Mouse (Mus musculus): Measurements from ENCODE around the gene Cenpt. TPM values are rescaled to one million over a fixed set of nuclear protein-coding genes. Genes with fewer than 3 reads are reported as not detected.

Gene Cenpt
- 52.7 and 63.8 TPM in 2 replicates for polyA plus RNA-seq (2015; fragmentation: Nextera tagmentation; extraction: Ambion mirVana)

- H3K4me1 ChIP-seq (replicated peaks): peaks cover 40% of the 10 kb centered on the region
- no peak within 1 kb of the TSS for H3K9ac ChIP-seq
- H3K4me2 ChIP-seq: peak within 1 kb of the TSS; percentile 72; the same call in 1 of the 2 replicates
- 98% methylated on average over 3 of the region's 3 CpGs for WGBS
- H3K9me3 ChIP-seq: no peaks in the 10 kb centered on the region
- ATAC-seq (ENCODE audit: low read depth): no peak
- H3K27ac ChIP-seq (replicated peaks): no peak within 1 kb of the TSS
- peak within 1 kb of the TSS; percentile 62 for H3K4me3 ChIP-seq
- peaks cover 15% of the 10 kb centered on the region for H3K36me3 ChIP-seq
- no peaks in the 10 kb centered on the region for H3K27me3 ChIP-seq
Observed at GRCm38 (mm10) chr8:105853178-105853577, at the start of gene Cenpt. Gene Cenpt, minus strand, starts transcription at chr8:105853278.

GRCm38 (mm10) chr8:105900941-105901616 lies 48.0 kb upstream of the Cenpt start:
- Histone ChIP-seq H3K9ac (peak overlapping the region; percentile 91), H3K4me3 (peak overlapping the region; percentile 81), H3K36me3 (no peaks in the 10 kb centered on the region), H3K4me2 (peak overlapping the region; percentile 74), H3K27ac (replicated peaks) (peak overlapping the region; percentile 90), H3K9me3 (no peaks in the 10 kb centered on the region), H3K27me3 (no peaks in the 10 kb centered on the region), H3K4me1 (replicated peaks) (peaks cover 11% of the 10 kb centered on the region)
- ATAC-seq (ENCODE audit: low read depth): no peak
- 43% methylated on average over 16 of the region's 16 CpGs for WGBS

DNA sequence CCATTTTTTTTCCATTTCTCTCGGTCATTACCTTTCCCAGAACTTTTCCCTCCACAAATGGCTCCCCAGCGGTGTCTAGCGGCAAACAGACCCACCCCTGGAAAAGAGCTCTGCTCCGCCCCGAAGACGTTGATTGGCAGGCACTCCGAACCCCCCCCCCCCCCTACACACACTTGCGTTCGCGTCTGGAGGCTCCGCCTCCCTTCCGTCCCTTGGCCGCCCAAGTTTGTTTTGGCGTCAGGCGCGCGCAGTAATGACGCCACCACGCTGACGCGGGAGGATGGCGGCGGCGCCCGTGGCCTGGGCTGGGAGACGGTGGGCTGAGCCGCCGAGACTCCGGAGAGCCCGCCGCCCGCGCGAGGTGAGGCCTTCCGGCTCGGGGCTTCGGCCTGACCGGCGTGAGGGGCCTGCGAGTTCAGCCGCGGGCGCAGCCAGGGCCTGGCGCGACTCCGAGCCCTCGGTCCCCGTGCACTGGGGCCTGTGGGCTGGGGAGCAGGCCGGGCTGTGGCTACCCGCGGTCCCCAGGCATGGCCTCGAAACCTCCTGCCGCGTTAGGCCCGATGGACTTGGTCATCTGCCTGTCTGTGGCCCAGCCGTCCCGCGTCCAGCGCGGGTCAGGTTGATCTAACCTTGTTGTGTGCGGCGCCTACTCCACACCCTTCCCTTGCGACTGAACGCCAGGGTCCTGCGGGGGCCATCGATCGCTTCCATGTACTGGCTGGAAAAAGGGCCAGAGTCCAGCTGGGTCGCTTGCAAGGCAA lies 47.3 kb upstream of the Cenpt start, which contains the start of gene Pskh1:
TSS of gene Pskh1 (plus strand) at position 262 of the 761 bp plus-strand sequence.
- Histone ChIP-seq H3K9ac (peak within 1 kb of the TSS; percentile 91), H3K4me2 (peak within 1 kb of the TSS; percentile 74), H3K27ac (replicated peaks) (peak within 1 kb of the TSS; percentile 90), H3K4me1 (replicated peaks) (peaks cover 11% of the 10 kb centered on the region), H3K36me3 (0 out of 2 replicates have a peak, but pooled peaks cover 2% of the 10 kb centered on the region), H3K9me3 (no peaks in the 10 kb centered on the region), H3K4me3 (peak within 1 kb of the TSS; percentile 81), H3K27me3 (no peaks in the 10 kb centered on the region)
- under 1% methylated on average over 68 of the region's 68 CpGs for WGBS
- ATAC-seq (ENCODE audit: low read depth): peak; percentile 94

DNA sequence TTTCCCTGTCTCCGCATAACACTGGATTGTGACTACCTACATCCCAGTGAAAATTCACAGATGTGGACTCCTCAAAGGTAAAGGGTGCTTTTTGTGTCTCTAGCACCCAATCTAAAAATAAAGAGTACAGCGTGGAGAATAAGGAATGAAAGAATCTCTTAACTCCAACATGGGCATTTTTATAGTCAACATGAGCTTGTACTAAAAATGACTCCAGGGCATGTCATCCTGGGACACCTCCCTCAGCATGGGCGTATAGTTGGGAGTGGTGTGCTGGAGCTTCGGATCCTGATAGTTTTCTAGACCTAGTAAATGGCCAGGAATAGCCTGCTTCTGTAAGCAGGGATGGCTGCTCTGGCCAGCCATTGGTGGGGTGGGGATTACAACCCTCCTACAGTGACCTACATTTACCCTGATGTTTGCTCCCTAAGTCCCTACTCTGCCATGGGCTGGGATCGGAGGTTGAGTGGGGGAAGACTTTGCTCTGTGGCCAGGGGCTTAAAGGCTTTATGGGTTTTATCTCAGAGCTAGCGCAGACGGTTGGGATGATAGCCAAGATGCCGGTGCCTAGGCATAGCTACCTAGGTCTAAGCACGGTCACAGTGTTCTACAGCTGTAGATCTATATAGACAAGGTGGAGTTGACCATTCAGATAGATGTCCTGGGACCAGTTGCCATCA lies 44.9 kb upstream of the Cenpt start:
- Histone ChIP-seq H3K36me3 (peaks cover 16% of the 10 kb centered on the region), H3K27ac (replicated peaks) (no peak overlapping the region), H3K27me3 (no peaks in the 10 kb centered on the region), H3K4me2 (no peak overlapping the region), H3K4me3 (no peak overlapping the region), H3K9me3 (no peaks in the 10 kb centered on the region), H3K9ac (no peak overlapping the region), H3K4me1 (replicated peaks) (peaks cover 20% of the 10 kb centered on the region)
- no peak for ATAC-seq (ENCODE audit: low read depth)
- 85% methylated on average over 9 of the region's 9 CpGs for WGBS

DNA sequence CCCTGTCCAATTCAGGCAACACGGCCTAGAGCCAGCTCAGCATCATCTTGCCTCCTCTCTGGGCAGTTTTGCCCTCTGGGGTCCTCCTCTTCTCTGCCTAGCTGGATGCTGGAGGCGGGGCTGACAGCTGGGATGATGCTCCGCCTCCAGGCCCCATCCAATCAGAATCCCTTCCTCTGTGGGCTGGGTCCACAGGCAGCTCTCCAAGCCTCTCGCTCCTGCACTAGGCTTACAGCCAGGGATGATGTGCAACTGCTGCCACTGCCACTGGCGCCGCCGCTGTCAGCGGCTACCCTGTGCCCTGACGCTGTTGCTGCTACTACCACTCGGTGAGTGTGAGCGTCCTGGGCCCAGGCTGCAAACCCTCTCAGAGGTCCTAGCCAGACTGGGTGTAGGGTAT lies 40.3 kb upstream of the Cenpt start, which contains the start of gene Nrn1l:
TSS of gene Nrn1l (plus strand) at position 229 of the 400 bp plus-strand sequence.
- 0 out of 2 replicates have a peak within 1 kb of the TSS, but pooled peaks have one; percentile 3 for H3K4me3 ChIP-seq
- peak within 1 kb of the TSS; percentile 35 for H3K4me2 ChIP-seq
- peak within 1 kb of the TSS; percentile 65 for H3K27ac ChIP-seq (replicated peaks)
- peak within 1 kb of the TSS; percentile 58 for H3K9ac ChIP-seq
- no peaks in the 10 kb centered on the region for H3K9me3 ChIP-seq
- no peaks in the 10 kb centered on the region for H3K27me3 ChIP-seq
- 3% methylated on average over 11 of the region's 11 CpGs for WGBS
- H3K4me1 ChIP-seq (replicated peaks): peaks cover 9% of the 10 kb centered on the region
- peaks cover 62% of the 10 kb centered on the region for H3K36me3 ChIP-seq
- ATAC-seq (ENCODE audit: low read depth): peak; percentile 91

- H3K4me3 ChIP-seq: no peak overlapping the region
- H3K27ac ChIP-seq (replicated peaks): peak overlapping the region; percentile 38; the same call in 1 of the 2 replicates
- 0 out of 2 replicates have a peak, but pooled peaks have one; percentile 4 for ATAC-seq (ENCODE audit: low read depth)
- H3K9me3 ChIP-seq: no peaks in the 10 kb centered on the region
- H3K4me2 ChIP-seq: no peak overlapping the region
- no peak overlapping the region for H3K9ac ChIP-seq
- H3K4me1 ChIP-seq (replicated peaks): peaks cover 9% of the 10 kb centered on the region
- WGBS: 91% methylated on average over 6 of the region's 6 CpGs
- H3K27me3 ChIP-seq: no peaks in the 10 kb centered on the region
- H3K36me3 ChIP-seq: peaks cover 72% of the 10 kb centered on the region
Observed at GRCm38 (mm10) chr8:105892432-105892831, 39.4 kb upstream of the Cenpt start.

GRCm38 (mm10) chr8:105890870-105891269 lies 37.8 kb upstream of the Cenpt start:
- Histone ChIP-seq H3K9me3 (no peaks in the 10 kb centered on the region), H3K36me3 (peaks cover 87% of the 10 kb centered on the region), H3K4me3 (no peak overlapping the region), H3K27me3 (no peaks in the 10 kb centered on the region), H3K27ac (replicated peaks) (no peak overlapping the region), H3K4me2 (no peak overlapping the region), H3K4me1 (replicated peaks) (peaks cover 9% of the 10 kb centered on the region), H3K9ac (no peak overlapping the region)
- 76% methylated on average over 6 of the region's 6 CpGs for WGBS
- ATAC-seq (ENCODE audit: low read depth): no peak

GRCm38 (mm10) chr8:105889756-105890465 lies 36.8 kb upstream of the Cenpt start:
- 92% methylated on average over 12 of the region's 12 CpGs for WGBS
- ATAC-seq (ENCODE audit: low read depth): no peak
- Histone ChIP-seq H3K4me3 (no peak overlapping the region), H3K4me1 (replicated peaks) (peaks cover 9% of the 10 kb centered on the region), H3K4me2 (no peak overlapping the region), H3K9me3 (no peaks in the 10 kb centered on the region), H3K36me3 (peaks cover 90% of the 10 kb centered on the region), H3K27ac (replicated peaks) (no peak overlapping the region), H3K9ac (no peak overlapping the region), H3K27me3 (no peaks in the 10 kb centered on the region)

GRCm38 (mm10) chr8:105880754-105881520 lies 27.9 kb upstream of the Cenpt start, which contains the start of gene Edc4:
Gene Edc4, plus strand, starts transcription at chr8:105880881.
- H3K36me3 ChIP-seq: peaks cover 59% of the 10 kb centered on the region
- H3K9me3 ChIP-seq: no peaks in the 10 kb centered on the region
- peak within 1 kb of the TSS; percentile 92 for H3K4me3 ChIP-seq
- H3K4me2 ChIP-seq: peak within 1 kb of the TSS; percentile 91
- H3K9ac ChIP-seq: peak within 1 kb of the TSS; percentile 91
- H3K4me1 ChIP-seq (replicated peaks): peaks cover 31% of the 10 kb centered on the region
- under 1% methylated on average over 45 of the region's 45 CpGs for WGBS
- H3K27ac ChIP-seq (replicated peaks): 0 out of 2 replicates have a peak within 1 kb of the TSS, but pooled peaks have one; percentile 38
- peak; percentile 89 for ATAC-seq (ENCODE audit: low read depth)
- H3K27me3 ChIP-seq: no peaks in the 10 kb centered on the region

GRCm38 (mm10) chr8:105874301-105874700 lies 21.2 kb upstream of the Cenpt start:
- Histone ChIP-seq H3K27ac (replicated peaks) (no peak overlapping the region), H3K4me1 (replicated peaks) (no peaks in the 10 kb centered on the region), H3K27me3 (no peaks in the 10 kb centered on the region), H3K4me2 (no peak overlapping the region), H3K9me3 (no peaks in the 10 kb centered on the region), H3K9ac (no peak overlapping the region), H3K36me3 (peaks cover 75% of the 10 kb centered on the region), H3K4me3 (no peak overlapping the region)
- no peak for ATAC-seq (ENCODE audit: low read depth)
- WGBS: 83% methylated on average over 6 of the region's 6 CpGs
